Mouse (Mus musculus): ENCODE data around the gene Aar2. TPM values are rescaled to one million over a fixed set of nuclear protein-coding genes. Genes with fewer than 3 reads are reported as not detected.

Aar2 gene
- polyA plus RNA-seq (2015; fragmentation: Nextera tagmentation; extraction: Ambion mirVana): 19.3 and 21.1 TPM in 2 replicates

GRCm38 (mm10) chr2:156547123-156547891 lies at the start of gene Aar2:
Gene Aar2 (plus strand): TSS chr2:156547584.

DNA sequence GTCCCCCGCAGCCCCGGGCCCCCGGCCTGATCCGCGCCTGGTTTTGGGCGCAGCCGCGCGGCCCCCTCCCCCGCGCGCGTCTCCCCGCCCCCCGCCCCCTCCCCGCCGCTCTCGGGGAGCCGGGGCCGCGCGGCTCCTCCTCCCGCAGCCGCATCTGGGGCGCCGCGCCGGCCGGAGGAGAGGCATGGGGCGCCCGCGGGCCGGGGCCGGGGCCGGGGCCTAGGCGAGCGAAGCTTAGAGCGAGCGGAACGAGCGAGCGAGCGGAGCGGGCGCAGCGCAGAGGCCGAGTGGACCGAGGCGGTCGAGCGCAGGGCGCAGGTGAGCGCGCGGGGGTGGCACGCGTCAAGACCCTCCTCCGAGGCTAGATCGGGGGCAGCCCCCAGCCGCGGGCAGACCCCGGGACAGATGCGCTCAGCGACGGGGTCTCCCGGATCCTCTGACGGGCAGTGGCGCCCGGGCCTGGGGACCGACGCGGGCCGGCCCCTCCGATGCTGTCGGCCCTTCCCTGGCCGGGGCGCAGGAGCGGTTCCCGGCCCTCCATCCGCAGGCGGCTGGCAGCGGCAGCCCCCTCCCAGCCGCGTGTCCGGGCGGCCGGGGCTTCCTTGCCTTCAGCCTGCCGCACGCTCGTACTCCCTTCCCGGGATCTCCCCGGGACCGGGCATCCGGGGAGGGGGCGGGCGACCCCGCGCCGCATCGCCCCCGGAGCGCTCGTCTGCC lies 66.3 kb downstream of the Aar2 start, which contains the start of gene Dlgap4:
Gene Dlgap4, plus strand, starts transcription at position 165 of the 717 bp plus-strand sequence.

Other genes with a start within 250 kb of the Aar2 start
- 3.9 and 4.9 TPM in 2 replicates for gene Cnbd2, start 235.3 kb upstream of the Aar2 start, polyA plus RNA-seq (2015; fragmentation: Nextera tagmentation; extraction: Ambion mirVana)
- 68.3 and 84.5 TPM in 2 replicates for gene Scand1, start 234.9 kb upstream of the Aar2 start, polyA plus RNA-seq (2015; fragmentation: Nextera tagmentation; extraction: Ambion mirVana)
- 0.55 and 1.1 TPM in 2 replicates for gene Epb41l1, start 126.7 kb upstream of the Aar2 start, polyA plus RNA-seq (2015; fragmentation: Nextera tagmentation; extraction: Ambion mirVana)
- 52.9 and 58.9 TPM in 2 replicates for gene Dlgap4, start 66.1 kb downstream of the Aar2 start, polyA plus RNA-seq (2015; fragmentation: Nextera tagmentation; extraction: Ambion mirVana)
- 455 and 518 TPM in 2 replicates for gene Myl9, start 227.8 kb downstream of the Aar2 start, polyA plus RNA-seq (2015; fragmentation: Nextera tagmentation; extraction: Ambion mirVana)

Measured in skeletal muscle tissue, postnatal 0 days (tissue).